In the genomic region with DNA sequence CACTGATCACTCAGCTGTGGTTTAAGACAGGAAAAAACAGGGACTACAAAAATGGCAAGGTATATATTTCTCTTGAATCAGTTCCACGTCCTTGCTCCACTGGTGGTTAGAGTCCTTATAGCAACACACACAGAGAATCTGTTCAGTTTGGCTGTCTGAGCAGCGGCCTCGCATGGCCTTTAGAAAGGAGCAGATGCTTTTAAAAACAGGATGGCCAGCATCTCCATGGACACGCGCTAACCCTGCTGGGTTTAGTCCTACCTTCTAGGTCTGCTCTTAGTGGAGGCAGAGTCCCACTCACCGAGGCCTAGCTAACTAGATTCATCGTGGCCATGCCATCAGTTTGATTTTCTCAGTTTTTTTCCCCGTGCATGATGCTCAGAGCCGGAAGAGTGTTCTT, we compare ENCODE assay signal across 26 mouse cellular contexts.
DNase-seq lines count a peak whose midpoint lies in the region; TF ChIP-seq lines count a peak whose summit lies in the region.
"Had no signal": no experiment of that assay in that cellular context is flagged by ENCODE, and none has a peak within 500 bp of the region (broad histone marks: within the 10 kb centered on the region; RNA-seq: fewer than 3 reads in every experiment).

No protein-coding gene starts in this region.

- 21% methylated on average over 9 of the region's 9 CpGs for WGBS in cerebellum, adult 2 months
- WGBS in midbrain, embryonic 10.5 days, result 90% methylated on average over 9 of the region's 9 CpGs

- H3K4me3 ChIP-seq in cerebellum, adult 2 months (replicated peaks; ENCODE audit: insufficient read depth, low read depth, low read length), result no peak overlapping the region
- H3K4me3 ChIP-seq in midbrain, embryonic 10.5 days, result no peak overlapping the region
- H3K4me3 ChIP-seq: embryonic facial prominence, embryonic 13.5 days; forebrain, embryonic 10.5 days; forebrain, embryonic 15.5 days; hindbrain, embryonic 13.5 days; left cerebral cortex, adult 2 months; limb, embryonic 12.5 days; liver, embryonic 15.5 days; midbrain, embryonic 15.5 days; stomach, embryonic 15.5 days had no signal

- H3K36me3 ChIP-seq in midbrain, embryonic 10.5 days, result no peaks in the 10 kb centered on the region
- H3K36me3 ChIP-seq: embryonic facial prominence, embryonic 13.5 days; forebrain, embryonic 10.5 days; forebrain, embryonic 15.5 days; hindbrain, embryonic 13.5 days; limb, embryonic 12.5 days; liver, embryonic 15.5 days; midbrain, embryonic 15.5 days; stomach, embryonic 15.5 days had no signal

- TF ChIP-seq CTCF in cerebellum, adult 2 months (IDR thresholded peaks at IDR 0.05; ENCODE audit: borderline replicate concordance, insufficient read depth, low read depth, low read length), result no peak

- DNase-seq in right cerebral cortex, postnatal 10 days (ENCODE audit: low spot score in 2 of 2), result peak; percentile 26 to 38
- DNase-seq in right cerebral cortex, adult 2 months (ENCODE audit: low spot score in 2 of 2), result no peak
- peak; percentile 56 to 75 for DNase-seq in cerebellum, adult 2 months
- peak; percentile 51 to 58 for DNase-seq in cerebellum, postnatal 14 days
- no peak for DNase-seq in layer of hippocampus, postnatal 25 days (ENCODE audit: extremely low spot score in 1 of 2, low spot score in 1 of 2)
- no peak for DNase-seq in midbrain, embryonic 10.5 days (ENCODE audit: low spot score)
- DNase-seq: adrenal gland, postnatal 36 days; B cell, adult 2 months; embryo, embryonic 11 days; gastrocnemius, postnatal 36 days; heart, adult 18-20 months; heart, postnatal 4 days; kidney, adult 9 months; kidney, postnatal 10 days; lung, embryonic 14.5 days; lung, postnatal 14 days; right cerebral cortex, postnatal 14 days had no signal

- H3K9me3 ChIP-seq in midbrain, embryonic 10.5 days (replicated peaks), result no peaks in the 10 kb centered on the region
- H3K9me3 ChIP-seq: embryonic facial prominence, embryonic 13.5 days; forebrain, embryonic 10.5 days; forebrain, embryonic 15.5 days; hindbrain, embryonic 13.5 days; limb, embryonic 12.5 days; liver, embryonic 15.5 days; midbrain, embryonic 15.5 days; stomach, embryonic 15.5 days had no signal

- no peaks in the 10 kb centered on the region for H3K27me3 ChIP-seq in cerebellum, adult 2 months (ENCODE audit: control insufficient read depth, insufficient read depth, low read length)
- no peaks in the 10 kb centered on the region for H3K27me3 ChIP-seq in midbrain, embryonic 10.5 days (ENCODE audit: low read depth, poor library complexity, severe bottlenecking)
- H3K27me3 ChIP-seq: embryonic facial prominence, embryonic 13.5 days; forebrain, embryonic 15.5 days; hindbrain, embryonic 13.5 days; limb, embryonic 12.5 days; liver, embryonic 15.5 days; midbrain, embryonic 15.5 days; stomach, embryonic 15.5 days had no signal

- peaks cover 7% of the 10 kb centered on the region; the same call in 1 of the 2 replicates for H3K4me1 ChIP-seq in cerebellum, adult 2 months (ENCODE audit: control insufficient read depth, insufficient read depth, low read length)
- H3K4me1 ChIP-seq in midbrain, embryonic 10.5 days, result no peaks in the 10 kb centered on the region
- H3K4me1 ChIP-seq: embryonic facial prominence, embryonic 13.5 days; forebrain, embryonic 10.5 days; forebrain, embryonic 15.5 days; hindbrain, embryonic 13.5 days; limb, embryonic 12.5 days; liver, embryonic 15.5 days; midbrain, embryonic 15.5 days; stomach, embryonic 15.5 days had no signal

- H3K27ac ChIP-seq in cerebellum, adult 2 months (ENCODE audit: insufficient read depth, low read length), result peak overlapping the region; percentile 6; the same call in 1 of the 2 replicates
- no peak overlapping the region for H3K27ac ChIP-seq in midbrain, embryonic 10.5 days (replicated peaks)
- H3K27ac ChIP-seq: embryonic facial prominence, embryonic 13.5 days; forebrain, embryonic 10.5 days; forebrain, embryonic 15.5 days; hindbrain, embryonic 13.5 days; left cerebral cortex, adult 2 months; limb, embryonic 12.5 days; liver, embryonic 15.5 days; midbrain, embryonic 15.5 days; stomach, embryonic 15.5 days had no signal

- TF ChIP-seq POLR2A in cerebellum, adult 2 months (IDR thresholded peaks at IDR 0.05; ENCODE audit: borderline replicate concordance, insufficient read depth, low read length), result no peak

Comparison
In these comparisons a context has a peak if more than half of its experiments do, and no peak if none do; other contexts are left out.
1. DNase-seq: peak in right cerebral cortex, postnatal 10 days (2 of 2), cerebellum, adult 2 months (2 of 2) and cerebellum, postnatal 14 days (2 of 2); none in right cerebral cortex, adult 2 months (0 of 2), layer of hippocampus, postnatal 25 days (0 of 2) and midbrain, embryonic 10.5 days (single experiment).